16 mouse cellular contexts compared by ENCODE assay signal in genomic region chr10:76794102-76794501, GRCm38 (mm10).
DNase-seq lines count a peak whose midpoint lies in the region; ATAC-seq lines count a peak whose summit lies in the region.
"Had no signal": no experiment of that assay in that cellular context is flagged by ENCODE, and none has a peak within 500 bp of the region (broad histone marks: within the 10 kb centered on the region; RNA-seq: fewer than 3 reads in every experiment).

No protein-coding gene starts in this region.

- DNase-seq in cerebellum, adult 11-12 months, result peak; percentile 88
- DNase-seq in cerebellum, adult 8-10 months, result peak; percentile 76
- peak; percentile 82 to 88 for DNase-seq in cerebellum, postnatal 14 days
- DNase-seq in frontal cortex, postnatal 25 days (ENCODE audit: low spot score in 2 of 2), result no peak
- no peak for DNase-seq in frontal cortex, postnatal 14 days (ENCODE audit: low spot score in 2 of 2)
- DNase-seq: adrenal gland, adult 2 months; adrenal gland, postnatal 25 days; embryo, embryonic 11 days; gastrocnemius, postnatal 10 days; heart, adult 18-20 months; heart, postnatal 10 days; heart, postnatal 4 days; kidney, adult 18-20 months had no signal

- no peak for ATAC-seq in megakaryocyte-erythroid progenitor cell, adult 5-6 weeks (replicated peaks; ENCODE audit: low FRiP score, low TSS enrichment, poor library complexity, severe bottlenecking)
- ATAC-seq: forebrain, embryonic 14.5 days; hindbrain, postnatal 0 days had no signal

Comparison
In these comparisons a context has a peak if more than half of its experiments do, and no peak if none do; other contexts are left out.
1. DNase-seq: peak in cerebellum, adult 11-12 months (single experiment), cerebellum, adult 8-10 months (single experiment) and cerebellum, postnatal 14 days (2 of 2); none in frontal cortex, postnatal 25 days (0 of 2) and frontal cortex, postnatal 14 days (0 of 2).